Mouse (Mus musculus) frontal cortex, postnatal 14 days (tissue): ENCODE measurements around the gene Olfr1449.
"Not testable (repeated sequence)": the region's sequence is repeated elsewhere in the genome, so short reads cannot be mapped to it uniquely, and the experiment has no call there.

Source experiments
- DNase-seq, 2 experiments: peaks; one replicate each; pipeline ENCODE4 v3.0.0; 2022; ENCODE audit warnings: low spot score in 2 of 2

Gene Olfr1449

DNA sequence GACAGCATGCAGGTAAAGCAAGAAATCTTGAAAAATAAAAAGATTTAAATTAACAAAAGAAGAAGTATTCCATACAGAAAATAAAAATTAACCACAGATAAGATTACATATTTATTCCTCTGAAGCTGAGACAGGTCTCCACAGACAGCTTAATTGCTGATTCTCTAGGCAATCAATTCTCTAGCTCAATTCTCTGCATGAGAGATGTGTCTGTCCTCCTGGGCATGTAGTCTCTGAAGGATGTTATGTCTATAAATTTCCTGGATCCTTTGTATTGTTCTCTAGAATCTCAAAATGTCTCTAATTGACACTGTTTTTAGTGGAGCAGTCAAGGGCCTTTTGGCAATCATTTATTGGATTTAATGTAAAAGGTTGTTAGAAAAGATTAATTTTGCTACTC, at the start of gene Olfr1449:
Olfr1449 (plus strand) TSS at position 301 of the 400 bp plus-strand sequence.
- DNase-seq: no peak

DNA sequence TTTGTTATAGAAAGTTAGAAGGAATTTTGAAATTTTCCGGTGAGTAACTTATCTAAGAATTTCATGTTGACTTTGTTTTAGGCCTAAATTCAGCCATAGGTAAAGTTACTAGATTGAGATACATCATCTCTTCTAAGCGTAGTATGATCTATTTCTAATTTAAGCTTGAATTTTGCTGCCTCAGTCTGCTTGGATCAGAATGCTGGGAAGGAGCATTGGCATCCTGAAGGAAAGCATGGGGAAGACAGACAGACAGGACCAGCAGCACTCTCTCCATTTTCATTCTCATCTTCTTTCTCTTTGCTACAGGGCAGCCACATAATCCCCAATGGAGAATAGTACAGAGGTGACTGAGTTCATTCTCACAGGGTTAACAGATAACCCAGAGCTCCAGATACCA, 47.1 kb upstream of the Olfr1449 start, which contains the start of gene Olfr1445:
Olfr1445 (plus strand) TSS at position 301 of the 400 bp plus-strand sequence.
- no peak for DNase-seq

DNA sequence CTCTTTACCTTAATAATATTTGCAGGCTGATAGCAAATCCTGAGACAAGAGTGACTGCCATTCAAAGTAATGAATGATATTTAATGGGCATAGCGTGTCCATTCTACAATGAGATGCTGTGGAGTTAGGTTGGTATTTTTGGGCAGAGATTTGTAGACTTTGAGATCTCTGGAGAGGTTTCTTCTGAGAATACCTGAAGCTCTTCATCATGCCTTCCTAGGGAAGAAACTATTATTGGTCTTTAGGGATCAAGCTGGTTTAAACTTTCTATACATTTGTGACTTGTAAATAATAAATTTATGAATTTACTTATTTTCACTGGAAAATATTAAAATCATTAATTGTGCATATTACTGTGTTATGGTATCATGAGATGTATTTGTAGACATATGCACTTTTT, 37.2 kb upstream of the Olfr1449 start, which contains the start of gene Olfr1446:
Olfr1446 (minus strand) TSS at position 101 of the 400 bp plus-strand sequence.
- no peak for DNase-seq

DNA sequence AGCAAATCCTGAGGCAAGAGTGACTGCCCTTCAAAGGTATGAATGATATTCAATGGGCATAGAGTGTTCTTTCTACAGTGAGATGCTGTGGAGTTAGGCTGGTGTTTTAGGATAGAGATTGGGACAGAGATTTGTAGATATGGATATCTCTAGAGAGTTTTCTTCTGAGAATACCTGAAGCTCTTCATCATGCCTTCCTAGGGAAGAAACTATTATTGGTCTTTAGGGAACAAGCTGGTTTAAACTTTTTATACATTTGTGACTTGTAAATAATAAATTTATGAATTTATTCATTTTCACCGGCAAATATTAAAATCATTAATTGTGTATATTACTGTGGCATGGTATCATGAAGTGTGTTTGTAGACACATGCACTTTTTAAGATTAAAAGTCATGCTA, 27.0 kb upstream of the Olfr1449 start, which contains the start of gene Olfr1447:
Olfr1447 (minus strand) TSS at position 101 of the 400 bp plus-strand sequence.
- no peak for DNase-seq

DNA sequence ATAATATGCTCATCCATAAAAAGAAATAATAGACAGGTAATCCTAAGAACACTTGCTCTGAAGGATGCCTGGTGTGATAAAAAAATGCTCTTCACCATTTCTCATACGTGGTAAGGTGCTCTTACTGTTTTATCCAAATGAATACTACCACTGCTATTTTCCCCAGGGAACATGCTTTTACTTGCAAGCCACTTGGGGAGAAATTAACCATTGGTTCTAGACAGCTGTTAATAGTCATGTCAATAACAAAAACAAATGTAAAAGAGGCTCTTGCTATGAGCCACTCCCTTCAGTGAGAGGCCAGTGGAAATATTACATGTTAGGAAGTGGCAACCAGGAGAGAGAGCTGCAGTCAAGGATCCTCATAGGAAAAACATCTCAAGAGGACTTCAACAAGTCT, 6.3 kb upstream of the Olfr1449 start, which contains the start of gene Olfr1448:
Olfr1448 (minus strand) TSS at position 101 of the 400 bp plus-strand sequence.
- DNase-seq: no peak

DNA sequence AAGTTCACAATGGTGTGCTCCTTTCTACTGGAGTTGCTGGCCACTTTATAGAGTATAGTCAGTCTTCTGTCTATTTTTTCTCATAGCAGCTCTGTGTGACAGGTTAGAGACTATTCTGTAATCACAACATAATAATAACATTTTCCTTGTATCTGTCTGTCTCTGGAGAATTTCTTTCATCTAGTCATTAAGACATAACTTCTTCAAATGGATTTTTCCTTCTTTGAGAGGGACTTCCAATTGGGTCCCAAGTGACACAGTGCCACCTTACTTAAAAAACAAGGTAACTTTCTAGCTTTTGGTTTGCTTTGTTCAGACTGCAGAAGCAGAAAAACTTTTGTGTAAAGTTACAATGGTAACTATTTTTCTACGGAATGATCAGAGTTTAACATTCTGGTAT, 19.3 kb downstream of the Olfr1449 start, which contains the start of gene Olfr1450:
Olfr1450 (plus strand) TSS at position 301 of the 400 bp plus-strand sequence.
- no peak for DNase-seq

DNA sequence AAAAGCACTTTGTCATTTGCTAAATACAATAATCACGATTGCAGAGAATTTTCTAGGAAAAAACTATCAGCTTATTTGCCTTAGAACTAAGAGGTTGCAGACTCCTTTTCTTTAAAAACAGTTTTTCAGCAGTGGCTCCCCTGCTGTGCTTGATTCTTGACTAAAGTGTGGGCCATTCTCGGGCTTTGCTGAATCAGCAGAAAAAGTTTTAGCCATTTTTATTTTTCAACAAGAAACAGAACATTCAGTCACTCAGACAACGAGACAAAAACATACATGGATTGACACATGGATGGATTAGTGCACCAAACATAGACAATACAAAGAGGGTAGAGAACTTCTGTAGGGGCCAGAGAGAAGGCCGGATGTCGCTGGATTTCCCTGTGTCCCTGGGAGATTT, 39.4 kb downstream of the Olfr1449 start:
- DNase-seq: not testable (repeated sequence)
